Mouse (Mus musculus): Measurements from ENCODE around the gene Tbrg1. TPM values are rescaled to one million over a fixed set of nuclear protein-coding genes. Genes with fewer than 3 reads are reported as not detected.

Gene Tbrg1
- total and polyA plus RNA-seq, 2 experiments: 23.8 to 35.0 TPM

- no peaks in the 10 kb centered on the region for H3K79me2 ChIP-seq (ENCODE audit: control insufficient read depth, insufficient read depth, low read length)
- H3K27me3 ChIP-seq (ENCODE audit: control insufficient read depth, insufficient read depth, low read length): no peaks in the 10 kb centered on the region
- WGBS: 81% methylated on average over 1 of the region's 1 CpGs
- H3K36me3 ChIP-seq (ENCODE audit: control insufficient read depth, insufficient read depth, low read length): no peaks in the 10 kb centered on the region
- no peak overlapping the region for H3K4me3 ChIP-seq (ENCODE audit: insufficient read depth, low read depth, low read length)
- H3K27ac ChIP-seq (replicated peaks; ENCODE audit: insufficient read depth, low read depth, low read length): no peak overlapping the region
- TF ChIP-seq CTCF (IDR thresholded peaks at IDR 0.05; ENCODE audit: low read depth, low read length) (no peak), POLR2A (IDR thresholded peaks at IDR 0.05; ENCODE audit: extremely low read depth, insufficient read depth, low read length) (no peak)
- DNase-seq (ENCODE audit: extremely low read depth, low read depth, low spot score): no peak
- H3K9ac ChIP-seq (ENCODE audit: low read depth, low read length): no peak overlapping the region
- no peaks in the 10 kb centered on the region for H3K4me1 ChIP-seq (ENCODE audit: control insufficient read depth, insufficient read depth, low read length)
These were observed 6.1 kb upstream of the Tbrg1 start for GRCm38 (mm10) chr9:37663210-37663609.

GRCm38 (mm10) chr9:37659413-37659812, 2.3 kb upstream of the Tbrg1 start:
- Histone ChIP-seq H3K4me3 (ENCODE audit: insufficient read depth, low read depth, low read length) (no peak overlapping the region), H3K9ac (ENCODE audit: low read depth, low read length) (no peak overlapping the region), H3K79me2 (ENCODE audit: control insufficient read depth, insufficient read depth, low read length) (no peaks in the 10 kb centered on the region), H3K27ac (replicated peaks; ENCODE audit: insufficient read depth, low read depth, low read length) (no peak overlapping the region), H3K4me1 (ENCODE audit: control insufficient read depth, insufficient read depth, low read length) (peaks cover 3% of the 10 kb centered on the region; the same call in 1 of the 2 replicates), H3K27me3 (ENCODE audit: control insufficient read depth, insufficient read depth, low read length) (no peaks in the 10 kb centered on the region), H3K36me3 (ENCODE audit: control insufficient read depth, insufficient read depth, low read length) (peaks cover 3% of the 10 kb centered on the region)
- TF ChIP-seq CTCF (IDR thresholded peaks at IDR 0.05; ENCODE audit: low read depth, low read length) (no peak), POLR2A (IDR thresholded peaks at IDR 0.05; ENCODE audit: extremely low read depth, insufficient read depth, low read length) (no peak)
- 85% methylated on average over 6 of the region's 6 CpGs for WGBS
- no peak for DNase-seq (ENCODE audit: extremely low read depth, low read depth, low spot score)

GRCm38 (mm10) chr9:37656439-37656881, 652 bp downstream of the Tbrg1 start:
- H3K4me1 ChIP-seq (ENCODE audit: control insufficient read depth, insufficient read depth, low read length): peaks cover 3% of the 10 kb centered on the region; the same call in 1 of the 2 replicates
- H3K4me3 ChIP-seq (ENCODE audit: insufficient read depth, low read depth, low read length): peak overlapping the region; percentile 87
- H3K27ac ChIP-seq (replicated peaks; ENCODE audit: insufficient read depth, low read depth, low read length): peak overlapping the region; percentile 59
- H3K27me3 ChIP-seq (ENCODE audit: control insufficient read depth, insufficient read depth, low read length): no peaks in the 10 kb centered on the region
- peak overlapping the region; percentile 78 for H3K9ac ChIP-seq (ENCODE audit: low read depth, low read length)
- no peaks in the 10 kb centered on the region for H3K79me2 ChIP-seq (ENCODE audit: control insufficient read depth, insufficient read depth, low read length)
- under 1% methylated on average over 10 of the region's 10 CpGs for WGBS
- peaks cover 28% of the 10 kb centered on the region for H3K36me3 ChIP-seq (ENCODE audit: control insufficient read depth, insufficient read depth, low read length)
- TF ChIP-seq CTCF (IDR thresholded peaks at IDR 0.05; ENCODE audit: low read depth, low read length) (no peak), POLR2A (IDR thresholded peaks at IDR 0.05; ENCODE audit: extremely low read depth, insufficient read depth, low read length) (no peak)
- DNase-seq (ENCODE audit: extremely low read depth, low read depth, low spot score): peak; percentile 61

GRCm38 (mm10) chr9:37655961-37656360, 1.2 kb downstream of the Tbrg1 start:
- 33% methylated on average over 8 of the region's 8 CpGs for whole genome bisulfite sequencing
- Histone ChIP-seq H3K27me3 (ENCODE audit: control insufficient read depth, insufficient read depth, low read length) (no peaks in the 10 kb centered on the region), H3K4me3 (ENCODE audit: insufficient read depth, low read depth, low read length) (peak overlapping the region; percentile 87; the same call in 1 of the 2 replicates), H3K9ac (ENCODE audit: low read depth, low read length) (no peak overlapping the region), H3K4me1 (ENCODE audit: control insufficient read depth, insufficient read depth, low read length) (peaks cover 3% of the 10 kb centered on the region; the same call in 1 of the 2 replicates), H3K79me2 (ENCODE audit: control insufficient read depth, insufficient read depth, low read length) (no peaks in the 10 kb centered on the region), H3K27ac (replicated peaks; ENCODE audit: insufficient read depth, low read depth, low read length) (no peak overlapping the region), H3K36me3 (ENCODE audit: control insufficient read depth, insufficient read depth, low read length) (peaks cover 33% of the 10 kb centered on the region)
- TF ChIP-seq CTCF (IDR thresholded peaks at IDR 0.05; ENCODE audit: low read depth, low read length): no peak
- TF ChIP-seq POLR2A (IDR thresholded peaks at IDR 0.05; ENCODE audit: extremely low read depth, insufficient read depth, low read length): no peak
- DNase-seq (ENCODE audit: extremely low read depth, low read depth, low spot score): no peak

GRCm38 (mm10) chr9:37653836-37654235, 3.3 kb downstream of the Tbrg1 start:
- Histone ChIP-seq H3K4me3 (ENCODE audit: insufficient read depth, low read depth, low read length) (no peak overlapping the region), H3K9ac (ENCODE audit: low read depth, low read length) (no peak overlapping the region), H3K27ac (replicated peaks; ENCODE audit: insufficient read depth, low read depth, low read length) (no peak overlapping the region), H3K4me1 (ENCODE audit: control insufficient read depth, insufficient read depth, low read length) (peaks cover 3% of the 10 kb centered on the region; the same call in 1 of the 2 replicates), H3K27me3 (ENCODE audit: control insufficient read depth, insufficient read depth, low read length) (no peaks in the 10 kb centered on the region), H3K36me3 (ENCODE audit: control insufficient read depth, insufficient read depth, low read length) (peaks cover 54% of the 10 kb centered on the region), H3K79me2 (ENCODE audit: control insufficient read depth, insufficient read depth, low read length) (no peaks in the 10 kb centered on the region)
- DNase-seq (ENCODE audit: extremely low read depth, low read depth, low spot score): no peak
- TF ChIP-seq CTCF (IDR thresholded peaks at IDR 0.05; ENCODE audit: low read depth, low read length) (no peak), POLR2A (IDR thresholded peaks at IDR 0.05; ENCODE audit: extremely low read depth, insufficient read depth, low read length) (no peak)
- 89% methylated on average over 5 of the region's 5 CpGs for WGBS

- no peaks in the 10 kb centered on the region for H3K27me3 ChIP-seq (ENCODE audit: control insufficient read depth, insufficient read depth, low read length)
- WGBS: 70% methylated on average over 5 of the region's 5 CpGs
- no peak for TF ChIP-seq CTCF (IDR thresholded peaks at IDR 0.05; ENCODE audit: low read depth, low read length)
- no peak for TF ChIP-seq POLR2A (IDR thresholded peaks at IDR 0.05; ENCODE audit: extremely low read depth, insufficient read depth, low read length)
These were observed 6.5 kb downstream of the Tbrg1 start for GRCm38 (mm10) chr9:37650639-37651038.

More at GRCm38 (mm10) chr9:37650639-37651038, 6.5 kb downstream of the Tbrg1 start:
- DNase-seq (ENCODE audit: extremely low read depth, low read depth, low spot score): peak; percentile 22
- no peak overlapping the region for H3K27ac ChIP-seq (replicated peaks; ENCODE audit: insufficient read depth, low read depth, low read length)
- no peaks in the 10 kb centered on the region for H3K4me1 ChIP-seq (ENCODE audit: control insufficient read depth, insufficient read depth, low read length)
- H3K79me2 ChIP-seq (ENCODE audit: control insufficient read depth, insufficient read depth, low read length): no peaks in the 10 kb centered on the region
- H3K4me3 ChIP-seq (ENCODE audit: insufficient read depth, low read depth, low read length): no peak overlapping the region
- H3K36me3 ChIP-seq (ENCODE audit: control insufficient read depth, insufficient read depth, low read length): peaks cover 79% of the 10 kb centered on the region
- no peak overlapping the region for H3K9ac ChIP-seq (ENCODE audit: low read depth, low read length)
